Mouse (Mus musculus) granulocyte monocyte progenitor cell, adult 5-6 weeks (primary cell): Measurements from ENCODE around the gene Lpp. TPM values are rescaled to one million over a fixed set of nuclear protein-coding genes. Genes with fewer than 3 reads are reported as not detected.

Source experiments
- ATAC-seq: replicated peaks from 2 replicates; pipeline ENCODE4 v1.8.0; 2016; ENCODE audit warnings: mild to moderate bottlenecking, moderate TSS enrichment, inconsistent platforms; ENCODE audit not compliant: poor library complexity, severe bottlenecking
- total RNA-seq, 2 experiments: library from RNA; stranded (forward) in 1 of 2; stranded (reverse) in 1 of 2; fragments of 200-712, 200-1000 nt in 1 of 2; fragments of >200 nt in 1 of 2; fragmentation: Nextera tagmentation in 1 of 2; gene quantifications; 2 replicates each; pipeline ENCODE4 v1.2.3; 2014 to 2017

Lpp gene
- total RNA-seq, 2 experiments from 2014 or later: 3.2 to 3.5 TPM

DNA sequence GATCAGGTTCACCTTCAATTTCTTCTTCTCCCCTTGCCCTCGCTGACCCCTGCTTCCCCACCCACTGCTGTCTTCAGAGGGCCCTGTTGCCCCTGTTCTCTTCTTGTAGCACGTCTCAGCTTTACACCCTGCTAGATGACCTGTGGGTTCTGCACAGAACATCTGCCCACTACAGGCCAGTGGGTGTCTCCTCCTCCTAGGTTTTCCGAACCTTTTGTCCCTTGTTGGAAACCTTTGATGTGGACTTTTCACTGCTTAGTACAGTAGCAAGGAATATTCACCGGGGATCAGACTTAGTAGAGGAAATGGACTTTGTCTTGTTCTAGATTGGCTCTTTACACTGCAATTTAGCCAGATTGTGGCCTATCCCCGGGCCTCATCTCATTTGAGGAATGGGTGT lies 71.1 kb downstream of the Lpp start:
- no peak for ATAC-seq

DNA sequence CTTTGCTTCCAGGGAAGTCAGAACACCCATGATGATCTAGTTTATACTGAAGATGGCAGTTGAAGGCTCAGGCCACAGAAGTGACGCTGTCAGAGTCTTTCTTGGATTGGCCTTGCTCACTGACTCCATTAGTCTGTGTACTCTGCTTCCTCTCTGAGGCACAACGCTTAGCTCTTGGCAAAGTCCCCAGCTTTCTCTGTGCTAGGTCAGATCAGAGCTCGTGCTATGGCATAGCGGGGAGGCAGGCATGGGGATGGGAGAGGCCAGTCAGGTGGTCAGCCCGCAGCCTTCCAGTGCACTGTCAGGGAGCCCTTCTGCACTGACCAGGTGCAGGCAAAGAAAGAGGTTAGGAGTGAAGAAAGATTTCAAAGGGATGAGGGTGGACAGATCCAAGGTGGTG lies 72.3 kb downstream of the Lpp start:
- no peak for ATAC-seq

DNA sequence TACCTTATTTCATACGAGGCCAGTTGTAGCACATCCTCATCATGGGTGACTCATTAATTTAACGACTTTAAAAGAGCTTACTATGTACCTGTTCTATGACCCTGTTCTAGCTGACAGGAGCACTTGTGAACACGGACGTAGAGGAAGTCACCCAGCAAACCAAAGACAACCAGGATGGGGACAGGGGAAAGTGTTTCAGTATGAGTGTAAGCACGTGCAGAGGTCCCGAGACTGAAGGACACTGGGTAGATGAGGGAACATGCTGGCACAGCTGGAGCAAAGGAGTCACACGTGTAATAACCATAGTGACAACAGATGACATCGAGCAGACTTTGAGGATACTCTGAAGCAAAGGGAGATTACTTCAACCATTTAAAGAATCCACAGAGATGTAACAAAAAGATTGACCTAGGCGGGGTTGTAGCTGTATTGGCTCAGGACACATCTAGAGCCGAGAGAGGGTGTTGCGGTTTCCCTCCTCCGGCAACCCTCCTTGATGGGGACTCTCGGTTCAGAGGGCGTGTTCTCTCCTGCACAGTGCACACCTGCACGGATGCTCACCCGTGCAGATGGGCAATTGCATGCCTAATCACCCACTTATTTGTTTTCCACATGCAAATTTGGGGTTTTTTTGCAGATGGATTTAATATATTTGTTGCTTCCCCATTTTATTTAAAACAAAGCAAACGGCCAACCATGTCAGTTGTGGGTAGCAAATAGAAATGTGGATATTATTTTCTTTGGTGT lies 74.4 kb downstream of the Lpp start:
- no peak for ATAC-seq

DNA sequence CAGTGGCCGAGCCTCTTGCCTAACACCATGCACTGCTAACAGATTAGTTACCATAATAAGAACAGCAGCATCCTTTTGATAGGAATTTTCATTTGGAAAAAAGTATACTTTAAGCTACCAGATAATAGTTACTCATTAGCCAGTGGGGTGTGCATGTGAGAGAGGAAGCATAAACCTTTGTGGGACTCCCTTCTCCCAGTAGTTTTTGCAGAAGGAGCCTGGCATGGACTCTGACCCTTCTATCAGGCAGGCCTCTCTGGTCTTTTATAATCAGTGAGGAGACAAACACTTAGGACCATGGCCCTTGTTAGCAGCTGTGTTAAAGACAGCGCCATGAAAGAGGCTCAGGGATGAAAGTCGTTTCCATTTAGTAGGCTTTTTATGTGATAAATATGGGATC lies 76.0 kb downstream of the Lpp start:
- no peak for ATAC-seq

DNA sequence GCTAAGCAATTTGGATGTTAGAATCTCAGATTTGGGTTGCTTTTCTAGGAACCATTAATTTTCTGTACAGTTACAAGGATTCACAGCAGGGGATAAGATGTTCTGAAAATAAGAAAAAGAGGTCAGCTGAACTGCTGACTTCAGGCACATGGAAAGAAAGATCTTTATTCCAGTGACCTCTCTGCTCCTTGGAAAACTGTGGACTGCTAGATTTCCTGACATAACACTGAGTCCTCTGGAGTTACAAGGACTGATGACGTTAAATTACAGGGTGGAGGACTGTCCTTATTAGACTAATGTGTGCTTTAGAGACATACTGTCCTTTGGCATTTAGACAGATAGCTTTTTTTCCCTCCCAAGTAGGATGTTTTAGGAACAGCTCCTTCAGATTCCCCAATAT lies 77.3 kb downstream of the Lpp start:
- ATAC-seq: no peak

DNA sequence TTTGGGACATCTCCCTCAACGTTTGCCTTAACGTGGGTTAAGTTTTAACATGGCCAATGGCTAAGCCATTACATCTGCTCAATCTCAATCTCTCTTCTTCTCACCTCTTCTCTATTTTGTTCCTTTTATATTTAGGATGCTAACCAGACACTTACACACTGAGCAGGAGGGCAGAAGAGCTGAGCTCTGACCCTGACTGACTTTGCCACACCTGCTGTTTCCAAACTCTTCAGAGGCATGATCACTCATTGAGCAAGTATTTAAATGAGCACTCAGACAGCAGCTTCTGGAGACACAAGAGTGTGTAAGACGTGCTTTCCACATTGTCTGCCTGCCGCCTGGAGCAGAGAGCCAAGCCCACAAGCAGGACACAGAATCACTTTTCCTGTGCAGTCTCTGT lies 77.7 kb downstream of the Lpp start:
- ATAC-seq: no peak

DNA sequence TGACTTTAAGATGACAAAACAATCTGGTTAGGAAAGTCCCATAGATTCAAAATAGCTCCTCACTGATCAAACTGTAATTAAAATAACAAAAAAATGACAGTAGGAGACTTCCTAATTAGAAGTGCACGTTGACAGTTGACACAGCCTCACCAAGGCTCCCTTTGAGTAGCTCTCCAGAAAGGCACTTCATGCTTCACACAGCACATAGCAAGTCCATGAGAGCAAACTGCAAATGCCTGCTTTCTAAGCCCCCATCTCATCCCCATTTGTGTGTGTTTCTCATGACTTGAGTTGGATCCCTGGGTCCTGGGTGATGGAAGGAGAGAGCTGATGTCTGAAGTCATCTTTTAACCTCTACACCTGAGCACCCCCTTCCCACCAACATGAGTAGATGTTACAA lies 78.5 kb downstream of the Lpp start:
- ATAC-seq: no peak

DNA sequence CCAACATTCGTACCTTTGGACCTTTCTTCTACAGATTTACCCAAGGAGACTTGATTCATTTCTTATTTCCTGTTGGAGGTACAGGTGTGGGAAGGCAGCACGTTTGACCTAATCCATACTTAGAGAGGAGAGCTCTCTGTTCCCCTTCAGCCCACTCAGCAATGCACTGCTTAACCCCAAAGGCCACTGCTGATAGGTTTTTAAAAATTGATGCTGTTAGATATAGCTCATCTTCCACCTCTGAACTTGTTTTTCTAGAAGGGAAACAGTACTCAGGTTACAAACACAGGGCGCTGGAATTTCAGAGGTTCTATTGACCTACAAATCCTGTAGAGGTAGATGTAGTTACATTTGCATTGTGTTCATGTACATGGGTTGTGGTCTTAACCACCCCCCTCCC lies 80.7 kb downstream of the Lpp start:
- no peak for ATAC-seq

DNA sequence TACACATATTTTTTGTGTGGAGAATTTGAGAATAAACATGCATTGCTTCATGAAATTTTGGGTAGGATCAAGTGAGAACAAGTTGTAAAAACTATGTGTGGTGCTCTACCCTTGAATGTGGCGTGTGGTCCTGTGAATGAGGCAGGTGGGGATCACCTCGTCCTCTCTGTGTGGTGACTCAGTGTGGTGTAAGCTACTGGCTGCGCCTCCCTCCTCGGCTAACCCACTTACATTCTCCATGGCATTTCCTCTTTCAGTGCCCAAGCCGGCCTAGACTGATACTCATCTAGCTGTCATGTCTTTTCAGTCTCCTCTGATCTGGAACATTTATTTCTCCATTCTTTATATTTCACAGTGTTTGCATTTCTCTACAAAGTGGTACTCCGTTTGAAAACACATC lies 81.5 kb downstream of the Lpp start:
- peak; percentile 62 for ATAC-seq

DNA sequence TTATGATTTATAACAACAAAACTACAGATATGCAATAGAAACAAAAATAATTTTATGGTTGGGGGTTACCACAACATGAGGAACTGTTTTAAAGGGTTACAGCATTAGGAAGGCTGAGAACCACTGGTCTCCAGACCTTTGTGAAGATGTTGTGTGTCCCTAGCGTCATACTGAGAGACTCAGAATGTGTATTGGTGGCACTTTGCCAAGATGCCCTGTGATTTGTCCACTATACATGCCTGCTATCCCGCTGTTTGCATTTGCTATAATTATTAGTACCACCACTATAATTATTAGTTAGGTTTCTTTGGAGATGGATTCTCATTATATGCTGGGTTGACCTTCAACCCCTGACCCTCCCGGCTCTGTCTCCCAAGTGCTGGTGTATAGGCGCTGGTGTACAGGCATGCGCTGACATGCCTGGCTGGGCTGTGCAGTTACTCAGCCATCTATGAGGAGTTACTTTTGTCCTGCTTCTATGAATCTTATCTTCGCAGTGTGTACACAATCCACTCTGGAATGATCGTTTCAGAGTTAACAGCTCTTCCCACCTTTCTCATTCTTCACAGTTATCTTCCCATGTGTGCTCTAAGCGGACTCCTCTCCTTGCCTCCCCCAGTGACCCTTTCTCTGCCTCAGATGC lies 82.1 kb downstream of the Lpp start:
- ATAC-seq: no peak

DNA sequence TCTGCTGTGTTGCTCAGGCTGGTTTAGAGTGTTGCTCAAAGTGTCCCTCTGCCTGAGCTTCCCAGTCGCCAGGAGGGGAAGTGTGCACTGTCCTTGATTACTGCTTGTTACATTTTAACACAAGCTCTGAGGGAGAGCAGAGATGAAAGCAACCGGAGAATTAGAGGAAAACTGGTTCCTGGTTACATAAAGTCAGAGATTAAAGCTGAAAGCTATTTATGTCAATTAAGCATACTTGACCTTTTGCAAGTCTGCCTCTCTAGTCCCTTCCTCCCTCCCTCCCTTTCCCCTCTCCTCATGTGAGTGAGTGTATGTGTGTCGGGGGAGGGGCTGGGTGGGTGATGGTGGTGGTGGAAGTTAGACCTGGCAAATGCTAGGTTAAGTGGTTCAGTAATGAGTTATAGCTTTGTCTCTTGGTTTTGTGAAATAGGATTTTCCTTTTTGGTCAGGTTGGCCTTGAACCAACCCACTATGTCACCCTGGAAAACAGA lies 83.6 kb downstream of the Lpp start:
- no peak for ATAC-seq

DNA sequence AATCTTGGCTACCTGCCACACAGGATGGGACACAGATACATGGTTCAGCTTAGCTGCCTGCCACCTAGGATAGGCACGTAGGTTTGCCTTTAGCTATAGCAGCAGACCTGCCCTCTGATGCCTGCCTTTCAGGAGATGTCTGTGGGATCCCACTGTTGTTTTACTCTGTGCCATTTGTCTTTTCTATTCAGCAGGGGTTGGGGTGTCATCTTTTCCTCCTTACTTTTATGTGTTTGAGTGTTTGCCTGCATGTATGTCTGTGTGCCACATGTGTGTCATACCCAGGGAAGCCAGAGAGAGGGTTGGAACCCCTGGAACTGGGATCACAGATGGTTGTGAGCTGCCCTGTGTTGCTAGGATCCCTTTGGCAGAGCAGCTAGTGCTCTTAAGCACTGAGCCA lies 84.7 kb downstream of the Lpp start:
- ATAC-seq: no peak

DNA sequence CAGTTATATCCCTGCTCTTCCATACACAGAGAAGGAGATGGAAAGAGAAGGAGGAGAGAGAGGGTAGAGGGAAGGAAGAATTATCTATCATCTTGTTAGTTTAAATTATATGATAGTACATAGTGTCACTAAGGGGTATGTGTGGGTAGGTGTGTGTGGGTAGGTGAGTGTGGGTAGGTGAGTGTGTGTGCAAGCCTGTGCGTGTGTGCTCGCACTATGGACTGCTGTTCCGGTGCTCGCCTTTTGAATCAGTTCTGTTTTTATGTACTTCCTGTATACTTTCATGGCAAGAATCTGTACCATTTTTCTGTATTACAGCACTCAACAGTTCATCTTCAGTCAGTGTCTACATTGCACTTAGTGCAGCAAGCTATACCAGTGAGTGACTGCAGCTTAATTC lies 85.5 kb downstream of the Lpp start:
- ATAC-seq: no peak

DNA sequence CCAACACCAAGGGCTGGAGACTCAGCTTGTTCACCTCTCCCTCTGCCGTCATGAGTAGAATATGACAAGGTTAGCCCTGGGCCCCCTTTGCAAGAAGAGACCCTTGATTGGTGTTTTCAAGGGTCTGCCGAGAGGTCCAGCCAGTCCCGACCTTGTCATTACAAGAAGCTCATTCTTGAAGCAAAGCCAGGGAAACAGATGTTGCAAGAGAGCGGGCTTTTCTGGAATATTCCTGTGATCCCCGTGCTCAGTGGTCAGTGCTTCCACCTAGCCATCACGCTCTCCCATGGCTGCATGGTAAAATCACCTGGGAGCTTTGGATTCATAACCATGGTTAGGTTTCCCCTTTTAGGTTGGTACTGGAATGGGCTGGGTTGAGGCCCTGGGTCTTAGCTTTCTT lies 89.3 kb downstream of the Lpp start:
- ATAC-seq: no peak

DNA sequence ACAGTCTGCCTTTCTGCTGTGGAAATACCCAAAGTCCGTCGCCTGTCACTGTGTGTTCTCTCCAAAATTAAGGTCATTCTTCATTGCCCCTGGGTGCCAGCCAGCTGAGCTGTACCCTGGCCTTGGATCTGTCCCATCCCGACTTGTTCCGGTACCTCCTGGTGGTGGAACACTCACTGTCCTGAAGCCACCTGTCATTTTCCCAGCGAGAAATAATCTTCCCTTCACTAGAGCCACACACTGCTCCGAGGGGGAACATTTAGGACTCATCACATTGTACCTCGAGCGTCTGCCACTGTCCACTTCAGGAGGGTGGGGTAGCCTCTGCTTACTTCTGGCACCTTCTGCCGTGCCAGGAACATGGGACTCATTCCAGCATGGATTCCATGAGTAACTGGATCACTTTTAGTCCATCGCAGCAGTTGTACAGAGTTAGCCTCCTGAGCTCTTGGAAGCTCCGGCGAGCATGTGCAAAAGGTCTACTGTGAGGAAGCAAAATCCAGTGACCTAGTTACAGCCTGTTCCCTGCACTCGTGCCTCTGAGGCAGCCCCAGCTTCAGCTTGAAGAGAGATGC lies 90.3 kb downstream of the Lpp start:
- no peak for ATAC-seq

DNA sequence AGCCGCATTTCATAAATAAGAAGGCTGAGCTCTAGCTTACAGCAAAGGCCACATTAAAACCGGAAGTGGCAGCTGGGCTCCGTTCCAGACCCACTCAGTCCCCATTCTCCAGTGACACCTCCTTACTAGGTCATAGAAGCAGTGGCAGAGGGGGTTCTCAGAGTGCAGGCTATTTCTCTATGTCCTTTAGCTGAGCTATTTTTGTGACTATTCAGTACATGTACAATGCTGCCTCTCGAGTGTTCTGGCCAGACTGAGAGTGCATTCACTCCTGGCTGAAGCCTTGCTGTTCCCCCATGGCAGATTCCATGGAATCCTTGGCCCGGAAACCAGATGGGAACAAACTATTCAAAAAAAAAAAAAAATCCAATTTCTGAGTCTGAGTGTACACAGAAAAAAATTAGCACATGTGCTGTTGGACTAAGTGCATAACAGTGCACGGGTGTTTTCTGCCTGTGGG lies 94.5 kb downstream of the Lpp start:
- ATAC-seq: peak; percentile 56

DNA sequence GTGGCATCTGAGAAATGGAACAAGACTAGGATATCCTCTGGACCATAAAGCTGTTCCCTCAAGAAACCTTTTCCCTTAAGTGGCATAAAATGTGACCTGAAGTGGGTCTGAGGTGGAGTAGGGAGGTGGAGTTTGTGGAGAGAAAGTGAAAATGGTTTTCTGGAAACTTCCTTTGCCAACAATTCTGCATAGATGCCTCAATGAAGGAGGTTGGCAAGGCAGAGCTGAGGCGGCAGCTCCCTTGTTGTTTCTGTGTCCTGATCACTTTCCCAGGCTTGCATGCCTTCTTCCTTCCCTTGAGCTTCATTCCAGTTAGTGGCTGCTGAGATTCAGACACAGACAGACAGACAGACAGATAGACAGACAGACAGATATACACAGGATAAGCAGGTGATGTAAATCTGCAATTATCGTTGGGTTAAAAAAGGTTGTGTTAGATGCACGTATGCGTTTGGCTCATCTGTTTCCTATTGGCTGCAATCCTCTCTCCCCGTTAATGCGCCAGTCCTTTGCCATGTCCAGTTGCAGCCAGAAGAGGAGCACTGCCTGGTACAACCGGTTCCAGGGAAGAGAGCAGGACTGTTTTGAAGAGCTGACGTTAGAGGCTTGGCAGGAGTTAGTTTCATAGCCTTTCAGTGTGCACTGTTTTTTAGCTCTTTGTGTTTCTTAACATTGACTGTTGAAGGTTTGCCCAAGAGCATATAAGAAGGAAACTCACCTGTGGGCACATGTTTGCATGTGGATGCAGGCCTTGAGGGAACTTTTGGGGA lies 96.4 kb downstream of the Lpp start:
- no peak for ATAC-seq

DNA sequence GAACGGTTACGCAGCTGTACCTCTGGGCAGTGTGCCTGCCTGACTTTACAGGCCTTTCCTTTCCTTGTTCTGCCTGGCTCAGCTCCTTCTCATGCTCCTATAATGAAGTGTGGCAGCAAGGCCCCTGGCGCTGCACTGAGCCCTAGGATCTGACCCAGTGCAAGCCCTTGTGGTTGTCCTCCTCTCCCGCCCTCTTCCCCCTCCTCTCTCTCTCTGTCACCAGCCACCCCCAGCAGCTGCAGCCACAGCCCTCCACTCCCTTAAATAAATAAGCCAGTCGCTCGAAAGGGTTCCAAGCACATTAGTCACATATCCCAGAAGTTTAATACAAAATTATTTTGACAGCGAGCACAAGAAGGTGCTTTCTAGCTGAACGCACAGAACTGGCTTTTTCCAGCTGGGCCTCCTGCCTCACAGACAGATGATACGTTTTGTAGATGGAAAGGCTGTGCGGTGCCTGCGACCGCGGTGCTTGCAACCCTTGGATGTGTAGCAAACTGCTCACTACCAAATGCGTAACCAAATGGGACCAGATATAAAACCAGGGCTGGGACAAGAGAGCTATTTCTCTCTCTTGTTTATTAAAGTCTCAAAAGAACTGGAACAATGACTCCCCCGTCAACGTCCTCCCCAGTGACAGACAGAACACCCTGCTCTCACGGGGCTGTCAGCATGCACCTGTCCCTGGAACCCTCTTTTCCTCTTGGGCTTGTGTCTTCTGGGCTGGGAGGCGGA lies 97.6 kb downstream of the Lpp start:
- ATAC-seq: no peak

DNA sequence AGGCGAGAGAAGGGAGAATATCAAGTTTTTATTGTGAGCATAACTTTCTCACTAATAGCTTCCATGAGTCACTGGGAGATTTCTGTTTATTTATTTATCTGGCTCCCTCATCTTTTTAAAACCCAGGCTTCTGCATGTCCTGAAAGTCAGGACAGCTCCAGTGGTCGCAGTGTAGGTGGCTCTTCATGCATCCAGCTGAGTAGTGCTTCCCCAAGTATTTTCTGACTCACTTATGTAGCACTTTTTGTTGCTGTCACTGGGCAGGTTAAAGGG lies 98.1 kb downstream of the Lpp start:
- ATAC-seq: no peak

DNA sequence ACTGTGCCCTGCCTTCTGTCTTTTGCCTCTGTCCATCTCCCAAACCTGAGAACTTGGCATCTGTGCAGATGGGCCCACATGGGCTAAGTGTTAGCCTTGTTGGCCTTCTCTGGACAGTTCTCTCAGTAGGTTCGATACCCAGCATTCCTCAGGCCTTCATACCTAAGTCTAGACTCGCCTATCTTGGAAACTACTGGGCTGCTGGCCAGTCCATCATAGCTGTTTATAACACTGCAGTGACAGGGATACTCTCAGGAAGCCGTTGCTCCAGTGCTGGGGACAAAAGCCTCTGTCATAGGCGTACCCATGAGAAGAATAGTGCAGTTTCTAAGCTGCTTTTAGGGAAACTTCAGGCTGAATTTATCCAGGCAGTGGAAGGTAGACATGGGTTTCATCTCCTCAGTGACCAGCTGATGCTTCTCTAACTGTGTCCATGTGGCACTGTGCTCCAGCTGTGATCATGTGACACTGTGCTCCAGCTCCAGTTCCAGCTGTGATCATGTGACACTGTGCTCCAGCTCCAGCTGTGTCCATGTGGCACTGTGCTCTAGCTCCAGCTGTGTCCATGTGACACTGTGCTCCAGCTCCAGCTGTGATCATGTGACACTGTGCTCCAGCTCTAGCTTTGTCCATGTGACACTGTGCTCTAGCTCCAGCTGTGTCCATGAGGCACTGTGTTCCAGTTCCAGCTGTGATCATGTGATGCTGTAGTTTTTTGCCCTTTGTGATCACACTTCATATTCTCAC lies 99.1 kb downstream of the Lpp start:
- ATAC-seq: no peak
